Mouse (Mus musculus): Measurements from ENCODE around the gene Pklr. TPM values are rescaled to one million over a fixed set of nuclear protein-coding genes. Genes with fewer than 3 reads are reported as not detected.
"Not testable (repeated sequence)": the region's sequence is repeated elsewhere in the genome, so short reads cannot be mapped to it uniquely, and the experiment has no call there.

The Pklr gene
- polyA plus RNA-seq, 2 experiments = 0.14 to 0.50 TPM

DNA sequence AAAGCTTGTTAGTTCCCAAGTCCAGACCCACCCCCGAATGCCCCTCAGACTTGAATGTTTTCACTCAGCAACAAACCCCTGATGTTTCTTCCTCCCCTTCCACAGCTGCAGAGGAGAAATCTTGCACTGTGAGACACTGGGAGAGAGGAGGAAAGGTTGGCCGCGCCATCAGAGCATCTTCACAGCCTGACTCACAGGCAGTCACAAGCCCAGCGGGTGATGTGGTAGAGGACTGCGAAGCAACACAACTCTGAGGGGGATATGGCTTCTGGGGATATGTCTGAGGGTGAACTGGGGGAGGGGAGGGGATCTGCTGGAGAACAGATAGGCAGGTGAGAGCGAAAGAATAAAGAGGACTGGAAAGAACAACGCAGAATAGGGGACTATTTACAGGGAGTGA, 22.7 kb downstream of the Pklr start:
- Histone ChIP-seq H3K4me3 (replicated peaks; ENCODE audit: low read length) (0 out of 2 replicates have a peak overlapping the region, but pooled peaks have one; percentile 55), H3K9me3 (ENCODE audit: control insufficient read depth, low read length) (no peaks in the 10 kb centered on the region), H3K27ac (replicated peaks; ENCODE audit: low read depth, low read length) (no peak overlapping the region), H3K27me3 (ENCODE audit: control insufficient read depth, insufficient read depth, low read length) (peaks cover 17% of the 10 kb centered on the region), H3K9ac (ENCODE audit: low read depth, low read length, severe bottlenecking) (no peak overlapping the region), H3K4me1 (ENCODE audit: control insufficient read depth, insufficient read depth, low read length) (peaks cover 9% of the 10 kb centered on the region), H3K36me3 (ENCODE audit: control insufficient read depth, insufficient read depth, low read length) (no peaks in the 10 kb centered on the region), H3K4me2 (replicated peaks; ENCODE audit: low read depth, low read length, severe bottlenecking) (no peak overlapping the region)
- no peak for ATAC-seq (ENCODE audit: low FRiP score, low read depth)
- no peak for TF ChIP-seq POLR2A (IDR thresholded peaks at IDR 0.05; ENCODE audit: borderline replicate concordance, extremely low read depth, insufficient read depth, insufficient read length)
- DNase-seq (ENCODE audit: low spot score) = no peak
- 24% methylated on average over 7 of the region's 7 CpGs for WGBS

DNA sequence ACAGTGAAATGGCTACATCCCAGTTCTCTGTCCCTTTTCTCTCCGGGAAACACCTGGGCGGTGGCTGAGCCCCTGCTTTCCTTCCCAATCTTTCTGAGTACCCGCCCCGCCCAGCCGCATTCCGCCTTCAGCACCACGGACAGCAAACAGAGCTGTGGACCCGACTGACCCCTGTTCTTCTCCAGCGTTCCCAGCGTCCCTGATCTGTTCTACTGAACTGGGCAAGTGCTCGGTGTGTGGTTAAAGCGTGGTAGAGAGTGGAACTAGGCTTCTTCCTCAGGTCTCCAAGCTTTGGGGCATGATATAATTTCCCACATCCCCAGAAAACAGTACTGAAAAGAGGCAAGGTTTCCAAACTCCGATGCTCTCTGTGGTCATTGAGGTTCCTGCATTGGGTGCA, 23.3 kb downstream of the Pklr start:
- H3K9ac ChIP-seq (ENCODE audit: low read depth, low read length, severe bottlenecking) = no peak overlapping the region
- WGBS = 4% methylated on average over 13 of the region's 13 CpGs

DNA sequence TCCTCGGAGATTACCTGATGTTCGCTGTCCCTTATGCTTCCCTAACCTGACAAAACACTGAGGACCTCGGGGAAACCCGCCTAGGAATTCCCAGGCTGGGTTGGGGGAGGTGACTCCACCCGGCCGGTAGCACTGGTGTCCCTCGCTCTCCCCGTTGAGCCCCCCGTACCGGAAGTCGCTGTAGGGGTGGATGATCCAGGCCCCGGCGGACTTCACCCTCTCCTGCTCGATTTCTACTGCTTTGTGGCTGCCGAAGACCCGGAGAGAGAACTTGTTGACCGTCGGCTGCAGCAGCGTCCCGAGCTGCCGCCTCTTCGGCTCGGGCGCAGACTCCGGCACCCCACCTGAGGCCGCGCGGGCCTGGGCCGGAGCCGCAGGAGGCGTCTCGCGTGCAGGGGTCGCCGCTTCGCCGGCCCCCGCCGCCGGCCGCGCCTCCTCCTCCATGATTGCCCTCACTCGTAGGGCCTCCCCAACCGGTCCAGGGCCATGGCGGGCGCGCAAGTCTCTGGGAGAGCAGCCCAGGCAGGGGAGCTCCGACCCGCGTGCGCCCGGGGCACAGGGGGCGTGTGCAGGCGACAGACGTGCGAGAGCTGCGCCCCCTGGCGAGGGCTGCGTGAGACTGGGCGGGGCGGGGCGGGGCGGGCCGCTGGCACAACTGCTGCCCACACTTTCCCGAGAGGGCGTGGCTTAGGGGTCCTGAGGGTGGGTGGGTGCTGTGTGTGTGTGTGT, 23.8 kb downstream of the Pklr start, which contains the start of gene Hcn3:
Gene Hcn3 (minus strand): TSS at position 581 of the 729 bp plus-strand sequence.
- Histone ChIP-seq H3K27ac (replicated peaks; ENCODE audit: low read depth, low read length) (no peak within 1 kb of the TSS), H3K27me3 (ENCODE audit: control insufficient read depth, insufficient read depth, low read length) (peaks cover 17% of the 10 kb centered on the region), H3K4me3 (replicated peaks; ENCODE audit: low read length) (peak within 1 kb of the TSS; percentile 55), H3K9me3 (ENCODE audit: control insufficient read depth, low read length) (no peaks in the 10 kb centered on the region), H3K4me1 (ENCODE audit: control insufficient read depth, insufficient read depth, low read length) (peaks cover 11% of the 10 kb centered on the region), H3K9ac (ENCODE audit: low read depth, low read length, severe bottlenecking) (peak within 1 kb of the TSS; percentile 53), H3K4me2 (replicated peaks; ENCODE audit: low read depth, low read length, severe bottlenecking) (peak within 1 kb of the TSS; percentile 96), H3K36me3 (ENCODE audit: control insufficient read depth, insufficient read depth, low read length) (no peaks in the 10 kb centered on the region)
- ATAC-seq (ENCODE audit: low FRiP score, low read depth) = peak; percentile 42
- DNase-seq (ENCODE audit: low spot score) = peak; percentile 54
- WGBS = under 1% methylated on average over 48 of the region's 66 CpGs
- TF ChIP-seq POLR2A (IDR thresholded peaks at IDR 0.05; ENCODE audit: borderline replicate concordance, extremely low read depth, insufficient read depth, insufficient read length) = no peak

More for the DNA sequence above, 23.3 kb downstream of the Pklr start:
- ATAC-seq (ENCODE audit: low FRiP score, low read depth) (no peak), DNase-seq (ENCODE audit: low spot score) (peak; percentile 40)
- Histone ChIP-seq H3K9me3 (ENCODE audit: control insufficient read depth, low read length) (no peaks in the 10 kb centered on the region), H3K4me3 (replicated peaks; ENCODE audit: low read length) (peak overlapping the region; percentile 55), H3K27me3 (ENCODE audit: control insufficient read depth, insufficient read depth, low read length) (peaks cover 17% of the 10 kb centered on the region), H3K36me3 (ENCODE audit: control insufficient read depth, insufficient read depth, low read length) (no peaks in the 10 kb centered on the region), H3K4me1 (ENCODE audit: control insufficient read depth, insufficient read depth, low read length) (peaks cover 11% of the 10 kb centered on the region), H3K27ac (replicated peaks; ENCODE audit: low read depth, low read length) (no peak overlapping the region), H3K4me2 (replicated peaks; ENCODE audit: low read depth, low read length, severe bottlenecking) (peak overlapping the region; percentile 96)
- TF ChIP-seq POLR2A (IDR thresholded peaks at IDR 0.05; ENCODE audit: borderline replicate concordance, extremely low read depth, insufficient read depth, insufficient read length) = no peak

DNA sequence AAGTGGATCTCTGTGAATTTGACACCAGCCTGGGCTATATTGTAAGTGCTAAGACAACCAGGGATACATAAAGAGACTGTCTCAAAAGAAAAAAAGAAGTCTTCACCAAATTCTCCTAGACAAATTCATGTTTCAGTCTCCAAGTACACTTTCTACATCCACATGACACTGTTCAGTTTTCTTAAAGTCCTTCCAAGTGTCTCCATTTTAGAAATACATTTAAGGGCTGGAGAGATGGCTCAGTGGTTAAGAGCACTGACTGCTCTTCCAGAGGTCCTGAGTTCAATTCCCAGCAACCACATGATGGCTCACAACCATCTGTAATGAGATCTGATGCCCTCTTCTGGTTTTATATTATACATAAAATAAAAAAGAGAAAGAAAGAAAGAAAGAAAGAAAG, 25.3 kb downstream of the Pklr start:
- not testable (repeated sequence) for H3K9me3 ChIP-seq (ENCODE audit: control insufficient read depth, low read length); H3K4me3 ChIP-seq (replicated peaks; ENCODE audit: low read length); H3K36me3 ChIP-seq (ENCODE audit: control insufficient read depth, insufficient read depth, low read length); H3K4me2 ChIP-seq (replicated peaks; ENCODE audit: low read depth, low read length, severe bottlenecking); H3K9ac ChIP-seq (ENCODE audit: low read depth, low read length, severe bottlenecking); ATAC-seq (ENCODE audit: low FRiP score, low read depth); H3K27ac ChIP-seq (replicated peaks; ENCODE audit: low read depth, low read length); DNase-seq (ENCODE audit: low spot score)
- peaks cover 19% of the 10 kb centered on the region for H3K4me1 ChIP-seq (ENCODE audit: control insufficient read depth, insufficient read depth, low read length)
- peaks cover 17% of the 10 kb centered on the region for H3K27me3 ChIP-seq (ENCODE audit: control insufficient read depth, insufficient read depth, low read length)

DNA sequence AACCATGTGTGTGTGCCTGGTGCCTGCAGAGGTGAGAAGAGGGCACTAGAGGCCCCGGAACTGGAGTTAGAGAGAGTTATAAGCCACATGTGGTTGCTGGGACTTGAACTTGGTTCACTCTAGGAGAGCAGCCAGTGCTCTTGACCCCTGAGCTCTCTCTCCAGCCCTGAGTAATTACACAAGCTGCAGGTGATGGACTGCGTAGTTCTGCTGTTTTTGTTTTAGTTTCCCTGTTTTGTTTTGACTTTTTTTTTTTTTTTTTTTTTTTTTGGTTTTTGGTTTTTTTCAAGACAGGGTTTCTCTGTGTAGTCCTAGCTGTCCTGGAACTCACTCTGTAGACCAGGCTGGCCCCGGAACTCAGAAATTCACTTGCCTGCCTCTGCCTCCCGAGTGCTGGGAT, 25.8 kb downstream of the Pklr start:
- WGBS = 71% methylated on average over 4 of the region's 4 CpGs
- Histone ChIP-seq H3K4me1 (ENCODE audit: control insufficient read depth, insufficient read depth, low read length) (peaks cover 21% of the 10 kb centered on the region), H3K27me3 (ENCODE audit: control insufficient read depth, insufficient read depth, low read length) (peaks cover 17% of the 10 kb centered on the region), H3K27ac (replicated peaks; ENCODE audit: low read depth, low read length) (no peak overlapping the region), H3K9me3 (ENCODE audit: control insufficient read depth, low read length) (no peaks in the 10 kb centered on the region), H3K9ac (ENCODE audit: low read depth, low read length, severe bottlenecking) (no peak overlapping the region), H3K36me3 (ENCODE audit: control insufficient read depth, insufficient read depth, low read length) (peaks cover 6% of the 10 kb centered on the region), H3K4me2 (replicated peaks; ENCODE audit: low read depth, low read length, severe bottlenecking) (no peak overlapping the region), H3K4me3 (replicated peaks; ENCODE audit: low read length) (no peak overlapping the region)
- DNase-seq (ENCODE audit: low spot score) = no peak
- no peak for TF ChIP-seq POLR2A (IDR thresholded peaks at IDR 0.05; ENCODE audit: borderline replicate concordance, extremely low read depth, insufficient read depth, insufficient read length)
- no peak for ATAC-seq (ENCODE audit: low FRiP score, low read depth)

Measured in limb, embryonic 14.5 days (tissue).